Mouse (Mus musculus) heart, embryonic 16.5 days (tissue): ENCODE data around the gene Disp2. TPM values are rescaled to one million over a fixed set of nuclear protein-coding genes. Genes with fewer than 3 reads are reported as not detected.

ENCODE experiments used
- ATAC-seq: fragments of 200-750 bp; cut with Nextera tagmentation; replicated peaks from 2 replicates; pipeline ENCODE4 v1.8.0; 2017; ENCODE audit warnings: moderate number of reproducible peaks; ENCODE audit not compliant: insufficient read depth, low FRiP score; ENCODE audit errors: extremely low read depth
- H3K27ac ChIP-seq: fragments of 300-500 bp; sonication (generic); 2 replicates; pipeline ENCODE4 v1.5.1; 2014; ENCODE audit warnings: mild to moderate bottlenecking, low read length, control low read depth, moderate library complexity
- H3K27me3 ChIP-seq: fragments of 300-500 bp; sonication (generic); 2 replicates; pipeline ENCODE4 v1.6.1; 2014; ENCODE audit warnings: low read length, mixed read lengths; ENCODE audit not compliant: control insufficient read depth, insufficient read depth
- H3K36me3 ChIP-seq: fragments of 300-500 bp; sonication (generic); 2 replicates; pipeline ENCODE4 v1.6.1; 2014; ENCODE audit not compliant: control insufficient read depth, insufficient read depth
- H3K4me1 ChIP-seq: fragments of 300-500 bp; sonication (generic); 2 replicates; pipeline ENCODE4 v1.6.1; 2014; ENCODE audit warnings: low read length, mixed read lengths; ENCODE audit not compliant: control insufficient read depth, insufficient read depth
- H3K4me2 ChIP-seq: fragments of 300-500 bp; sonication (generic); 2 replicates; pipeline ENCODE4 v1.6.1; 2014; ENCODE audit warnings: low read depth, mild to moderate bottlenecking, control low read depth, low read length
- H3K4me3 ChIP-seq: fragments of 300-500 bp; sonication (generic); 2 replicates; pipeline ENCODE4 v1.5.1; 2014; ENCODE audit warnings: mild to moderate bottlenecking, control low read depth, low read length
- H3K9ac ChIP-seq: fragments of 300-500 bp; sonication (generic); 2 replicates; pipeline ENCODE4 v1.6.1; 2014; ENCODE audit warnings: low read length, control low read depth
- H3K9me3 ChIP-seq: fragments of 300-500 bp; sonication (generic); replicated peaks from 2 replicates; pipeline ENCODE4 v1.6.1; 2016; ENCODE audit warnings: low read length; ENCODE audit not compliant: control insufficient read depth
- WGBS: fragments of 180-500 bp; shearing (Covaris S2); extraction: QIAGEN DNeasy Blood & Tissue Kit; methylation state at CpG from one replicate; pipeline ENCODE4 v1.1.7; 2014; 5-methylcytosine and 5-hydroxymethylcytosine counted together
- polyA plus RNA-seq: library from polyadenylated mRNA; unstranded; fragments of >200 nt; fragmentation: Nextera tagmentation; extraction: Ambion mirVana; gene quantifications from 2 replicates; pipeline ENCODE4 v1.2.1, GENCODE M21; 2015

Disp2 gene
- polyA plus RNA-seq, 1 experiment from 2014 or later = 0.24 TPM

DNA sequence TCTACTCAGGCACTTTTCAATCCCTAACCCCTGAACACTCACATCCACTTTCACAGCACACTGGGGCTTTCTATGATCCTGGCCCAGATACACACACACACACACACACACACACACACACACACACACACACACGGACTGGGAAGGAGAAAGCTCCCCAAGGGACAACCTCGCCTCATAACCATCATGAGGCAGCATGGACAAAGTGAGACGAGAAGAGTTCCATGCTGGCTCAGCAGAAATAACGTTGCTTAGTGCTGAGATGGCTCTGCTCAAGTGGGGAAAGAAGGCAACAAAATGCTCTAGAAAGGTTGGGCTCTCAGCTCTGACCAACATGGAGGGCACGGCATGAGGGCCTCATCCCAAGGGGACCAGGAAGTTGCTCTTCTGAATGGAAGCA lies 61.7 kb downstream of the Disp2 start:
- Histone ChIP-seq H3K4me2 (no peak overlapping the region), H3K4me1 (peaks cover 6% of the 10 kb centered on the region; the same call in 1 of the 2 replicates), H3K27me3 (no peaks in the 10 kb centered on the region), H3K36me3 (no peaks in the 10 kb centered on the region), H3K4me3 (no peak overlapping the region), H3K27ac (no peak overlapping the region), H3K9ac (no peak overlapping the region), H3K9me3 (peaks cover 3% of the 10 kb centered on the region; the same call in 1 of the 2 replicates)
- no peak for ATAC-seq
- 71% methylated on average over 5 of the region's 5 CpGs for whole genome bisulfite sequencing

DNA sequence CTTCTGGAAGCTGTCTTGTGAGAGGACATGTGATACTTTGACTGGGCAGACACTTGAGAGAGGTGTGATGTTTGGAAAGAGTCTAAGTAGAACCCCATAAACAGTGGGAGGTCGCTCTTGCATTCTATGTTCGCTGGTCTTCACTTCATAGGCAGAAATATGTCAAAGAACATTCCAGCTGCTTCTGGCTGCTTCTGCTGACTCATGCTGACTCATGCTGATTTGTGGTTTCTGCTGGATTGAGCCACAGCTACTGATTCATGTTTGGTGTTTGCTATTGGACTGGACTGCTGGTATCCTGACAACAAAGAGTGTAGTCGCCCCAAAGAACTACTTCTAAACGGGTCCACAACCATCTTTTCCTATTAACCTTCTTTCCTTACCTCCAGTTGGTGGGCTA lies 62.3 kb downstream of the Disp2 start:
- Histone ChIP-seq H3K9me3 (peaks cover 3% of the 10 kb centered on the region; the same call in 1 of the 2 replicates), H3K27ac (no peak overlapping the region), H3K4me3 (no peak overlapping the region), H3K4me1 (peaks cover 7% of the 10 kb centered on the region; the same call in 1 of the 2 replicates), H3K9ac (no peak overlapping the region), H3K36me3 (no peaks in the 10 kb centered on the region), H3K27me3 (no peaks in the 10 kb centered on the region), H3K4me2 (no peak overlapping the region)
- ATAC-seq = no peak
- WGBS = 84% methylated on average over 4 of the region's 4 CpGs

DNA sequence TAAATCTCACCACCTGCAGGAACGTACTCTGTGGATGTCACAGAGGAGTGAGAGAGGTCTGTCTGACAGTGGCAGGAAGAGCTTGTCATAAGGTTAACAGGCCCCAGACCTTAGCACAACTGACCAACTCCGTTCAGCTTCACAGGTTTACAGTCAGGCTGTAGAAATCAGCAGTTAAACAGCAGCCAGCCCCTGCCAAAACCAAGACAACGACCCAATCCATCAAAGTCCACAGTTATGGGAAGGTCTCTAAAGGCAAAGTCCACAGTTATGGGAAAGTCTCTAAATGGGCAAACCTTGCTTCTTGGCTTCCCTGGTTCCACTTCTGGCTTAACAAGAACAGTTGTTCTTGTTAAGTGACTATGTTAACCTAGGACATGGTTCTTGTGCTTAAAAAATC lies 64.9 kb downstream of the Disp2 start:
- Histone ChIP-seq H3K4me2 (no peak overlapping the region), H3K36me3 (no peaks in the 10 kb centered on the region), H3K4me3 (no peak overlapping the region), H3K27ac (no peak overlapping the region), H3K9me3 (peaks cover 3% of the 10 kb centered on the region; the same call in 1 of the 2 replicates), H3K9ac (no peak overlapping the region), H3K27me3 (no peaks in the 10 kb centered on the region), H3K4me1 (0 out of 2 replicates have a peak, but pooled peaks cover 2% of the 10 kb centered on the region)
- 68% methylated on average over 3 of the region's 3 CpGs for WGBS
- ATAC-seq = no peak

DNA sequence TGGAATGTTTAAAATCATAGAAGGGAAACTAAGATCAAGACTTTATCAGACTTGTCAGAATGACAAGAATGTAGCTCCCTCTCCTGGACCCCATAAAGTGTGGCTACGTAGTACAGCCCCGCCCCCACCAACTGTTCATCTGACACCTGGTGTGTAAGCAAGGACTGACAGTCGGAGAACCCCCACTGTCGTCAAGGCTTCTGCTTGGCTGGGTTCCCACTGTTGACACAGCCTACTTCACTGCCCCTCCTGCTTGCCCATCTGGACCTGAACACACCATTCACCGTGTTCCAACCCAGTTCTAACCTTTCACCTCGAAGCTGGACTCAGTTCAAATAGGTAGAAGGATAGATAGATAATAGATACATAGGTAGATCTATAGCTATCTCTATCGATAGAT lies 66.7 kb downstream of the Disp2 start:
- H3K4me2 ChIP-seq = no peak overlapping the region
- 0 out of 2 replicates have a peak, but pooled peaks cover 2% of the 10 kb centered on the region for H3K4me1 ChIP-seq
- no peaks in the 10 kb centered on the region for H3K27me3 ChIP-seq
- H3K9ac ChIP-seq = no peak overlapping the region
- H3K27ac ChIP-seq = no peak overlapping the region
- no peaks in the 10 kb centered on the region for H3K36me3 ChIP-seq
- peaks cover 3% of the 10 kb centered on the region; the same call in 1 of the 2 replicates for H3K9me3 ChIP-seq
- 46% methylated on average over 7 of the region's 7 CpGs for WGBS
- no peak for ATAC-seq
- no peak overlapping the region for H3K4me3 ChIP-seq

DNA sequence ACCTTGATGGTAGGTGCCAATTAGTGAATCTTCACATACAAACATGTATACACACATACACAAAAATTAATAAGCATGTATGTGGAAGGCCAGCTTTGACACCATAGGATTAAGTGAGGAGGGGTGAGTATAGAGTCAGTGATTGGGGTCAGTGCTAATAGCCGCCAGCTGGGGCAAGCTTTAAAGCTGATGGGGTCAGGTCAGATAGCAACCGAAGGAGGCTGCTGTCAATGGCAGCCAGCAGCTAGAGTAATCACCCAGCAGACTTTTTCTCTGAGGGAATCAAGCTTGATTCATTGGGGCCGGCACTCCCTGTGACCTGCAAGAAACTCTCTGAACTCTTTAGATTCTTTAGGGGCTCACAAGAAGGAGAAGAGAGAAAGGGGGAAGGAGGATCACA lies 72.2 kb downstream of the Disp2 start:
- 26% methylated on average over 3 of the region's 3 CpGs for WGBS
- H3K27ac ChIP-seq = no peak overlapping the region
- no peaks in the 10 kb centered on the region for H3K27me3 ChIP-seq
- no peak for ATAC-seq
- H3K4me2 ChIP-seq = no peak overlapping the region
- H3K36me3 ChIP-seq = no peaks in the 10 kb centered on the region
- H3K4me3 ChIP-seq = no peak overlapping the region
- no peaks in the 10 kb centered on the region for H3K9me3 ChIP-seq
- H3K4me1 ChIP-seq = no peaks in the 10 kb centered on the region
- no peak overlapping the region for H3K9ac ChIP-seq

Other genes starting within 250 kb of the Disp2 start
- 1.4 and 1.8 TPM in 2 replicates for gene Bmf, start 230.0 kb upstream of the Disp2 start, polyA plus RNA-seq
- 74.8 and 78.4 TPM in 2 replicates for gene Bub1b, start 181.5 kb upstream of the Disp2 start, polyA plus RNA-seq
- 9.8 and 11.1 TPM in 2 replicates for gene Pak6, start 116.4 kb upstream of the Disp2 start, polyA plus RNA-seq
- gene Ankrd63, start 75.8 kb upstream of the Disp2 start, polyA plus RNA-seq = 2.8 and 3.1 TPM in 2 replicates
- gene Plcb2, start 51.3 kb upstream of the Disp2 start, polyA plus RNA-seq = 3.2 and 3.4 TPM in 2 replicates
- 45.2 and 47.3 TPM in 2 replicates for gene Inafm2, start 34.0 kb upstream of the Disp2 start, polyA plus RNA-seq
- gene Ccdc9b, start 17.1 kb upstream of the Disp2 start, polyA plus RNA-seq = 2.0 and 3.2 TPM in 2 replicates
- 1.2 TPM in 1 of 2 replicates, not detected in the other for gene Phgr1, start 7.0 kb upstream of the Disp2 start, polyA plus RNA-seq
- gene Knstrn, start 34.3 kb downstream of the Disp2 start, polyA plus RNA-seq = 90.7 and 94.0 TPM in 2 replicates
- gene Ivd, start 82.2 kb downstream of the Disp2 start, polyA plus RNA-seq = 97.4 and 107 TPM in 2 replicates
- 3.7 and 4.1 TPM in 2 replicates for gene Bahd1, start 120.7 kb downstream of the Disp2 start, polyA plus RNA-seq
- 17.1 and 18.0 TPM in 2 replicates for gene Chst14, start 146.8 kb downstream of the Disp2 start, polyA plus RNA-seq
- 18.6 and 19.6 TPM in 2 replicates for gene Ccdc32, start 249.7 kb downstream of the Disp2 start, polyA plus RNA-seq